Mouse (Mus musculus): ENCODE data around the gene Nudt9. TPM values are rescaled to one million over a fixed set of nuclear protein-coding genes. Genes with fewer than 3 reads are reported as not detected.

Gene Nudt9
- polyA plus RNA-seq, 1 experiment from 2014 or later: 61.3 TPM

GRCm38 (mm10) chr5:104076361-104076760, 30.3 kb downstream of the Nudt9 start:
- DNase-seq (ENCODE audit: low spot score) (no peak), ATAC-seq (replicated peaks; ENCODE audit: low FRiP score) (no peak)
- WGBS: 35% methylated on average over 10 of the region's 10 CpGs

GRCm38 (mm10) chr5:104077508-104077907, 31.4 kb downstream of the Nudt9 start, which contains the start of gene Gm17660:
TSS of gene Gm17660 (minus strand) at chr5:104077608.
- ATAC-seq (replicated peaks; ENCODE audit: low FRiP score) (no peak), DNase-seq (ENCODE audit: low spot score) (no peak)
- H3K4me1 ChIP-seq (replicated peaks; ENCODE audit: control insufficient read depth, insufficient read depth, low read length): peaks cover 4% of the 10 kb centered on the region
- H3K4me2 ChIP-seq (ENCODE audit: low read depth, low read length, severe bottlenecking): no peak within 1 kb of the TSS
- H3K9me3 ChIP-seq (ENCODE audit: control insufficient read depth, low read length): no peaks in the 10 kb centered on the region
- H3K27ac ChIP-seq (ENCODE audit: low read depth, low read length): no peak within 1 kb of the TSS
- H3K4me3 ChIP-seq (ENCODE audit: low read depth, low read length): no peak within 1 kb of the TSS
- no peaks in the 10 kb centered on the region for H3K36me3 ChIP-seq (ENCODE audit: control insufficient read depth, insufficient read depth, low read length)
- WGBS: 93% methylated on average over 7 of the region's 7 CpGs
- no peak within 1 kb of the TSS for H3K9ac ChIP-seq (ENCODE audit: low read length)
- H3K27me3 ChIP-seq (ENCODE audit: control insufficient read depth, insufficient read depth, low read length): no peaks in the 10 kb centered on the region

More at GRCm38 (mm10) chr5:104076361-104076760, 30.3 kb downstream of the Nudt9 start:
- H3K9ac ChIP-seq (ENCODE audit: low read length): no peak overlapping the region
- no peaks in the 10 kb centered on the region for H3K27me3 ChIP-seq (ENCODE audit: control insufficient read depth, insufficient read depth, low read length)
- no peak overlapping the region for H3K4me2 ChIP-seq (ENCODE audit: low read depth, low read length, severe bottlenecking)
- no peak overlapping the region for H3K27ac ChIP-seq (ENCODE audit: low read depth, low read length)
- H3K4me3 ChIP-seq (ENCODE audit: low read depth, low read length): no peak overlapping the region
- H3K36me3 ChIP-seq (ENCODE audit: control insufficient read depth, insufficient read depth, low read length): no peaks in the 10 kb centered on the region
- peaks cover 6% of the 10 kb centered on the region for H3K4me1 ChIP-seq (replicated peaks; ENCODE audit: control insufficient read depth, insufficient read depth, low read length)
- H3K9me3 ChIP-seq (ENCODE audit: control insufficient read depth, low read length): no peaks in the 10 kb centered on the region

- WGBS: 89% methylated on average over 6 of the region's 6 CpGs
- Histone ChIP-seq H3K9me3 (ENCODE audit: control insufficient read depth, low read length) (no peaks in the 10 kb centered on the region), H3K27ac (ENCODE audit: low read depth, low read length) (no peak overlapping the region), H3K27me3 (ENCODE audit: control insufficient read depth, insufficient read depth, low read length) (no peaks in the 10 kb centered on the region), H3K36me3 (ENCODE audit: control insufficient read depth, insufficient read depth, low read length) (no peaks in the 10 kb centered on the region), H3K9ac (ENCODE audit: low read length) (no peak overlapping the region), H3K4me1 (replicated peaks; ENCODE audit: control insufficient read depth, insufficient read depth, low read length) (no peaks in the 10 kb centered on the region), H3K4me2 (ENCODE audit: low read depth, low read length, severe bottlenecking) (no peak overlapping the region), H3K4me3 (ENCODE audit: low read depth, low read length) (no peak overlapping the region)
- ATAC-seq (replicated peaks; ENCODE audit: low FRiP score): no peak
- DNase-seq (ENCODE audit: low spot score): no peak
Measured at GRCm38 (mm10) chr5:104080736-104081135, 34.6 kb downstream of the Nudt9 start.

DNA sequence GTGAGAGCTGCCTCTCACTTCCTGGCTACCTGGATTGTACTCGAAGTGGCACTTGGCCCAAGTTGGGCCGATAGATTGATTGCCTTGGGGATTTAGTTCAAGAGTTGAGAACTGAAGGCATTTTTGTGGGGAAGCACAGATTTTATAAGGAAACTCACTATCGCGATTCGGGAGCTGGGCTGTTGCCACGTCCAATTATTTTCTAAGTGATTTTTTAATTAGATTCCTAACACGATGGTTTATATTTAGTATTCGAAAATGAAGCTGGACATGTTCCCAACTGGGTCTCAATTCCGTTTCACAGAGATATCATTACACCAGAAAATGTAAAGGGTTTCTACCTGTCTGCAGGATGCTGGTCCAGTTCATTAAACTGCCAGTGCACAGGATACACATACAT, 39.3 kb downstream of the Nudt9 start:
- 89% methylated on average over 9 of the region's 9 CpGs for WGBS
- no peak overlapping the region for H3K4me2 ChIP-seq (ENCODE audit: low read depth, low read length, severe bottlenecking)
- no peak overlapping the region for H3K4me3 ChIP-seq (ENCODE audit: low read depth, low read length)
- DNase-seq (ENCODE audit: low spot score) (no peak), ATAC-seq (replicated peaks; ENCODE audit: low FRiP score) (no peak)
- no peak overlapping the region for H3K9ac ChIP-seq (ENCODE audit: low read length)
- no peaks in the 10 kb centered on the region for H3K27me3 ChIP-seq (ENCODE audit: control insufficient read depth, insufficient read depth, low read length)
- no peaks in the 10 kb centered on the region for H3K9me3 ChIP-seq (ENCODE audit: control insufficient read depth, low read length)
- H3K36me3 ChIP-seq (ENCODE audit: control insufficient read depth, insufficient read depth, low read length): no peaks in the 10 kb centered on the region
- H3K4me1 ChIP-seq (replicated peaks; ENCODE audit: control insufficient read depth, insufficient read depth, low read length): no peaks in the 10 kb centered on the region
- H3K27ac ChIP-seq (ENCODE audit: low read depth, low read length): no peak overlapping the region

- Histone ChIP-seq H3K4me1 (replicated peaks; ENCODE audit: control insufficient read depth, insufficient read depth, low read length) (no peaks in the 10 kb centered on the region), H3K36me3 (ENCODE audit: control insufficient read depth, insufficient read depth, low read length) (no peaks in the 10 kb centered on the region), H3K27me3 (ENCODE audit: control insufficient read depth, insufficient read depth, low read length) (no peaks in the 10 kb centered on the region), H3K27ac (ENCODE audit: low read depth, low read length) (no peak overlapping the region), H3K4me3 (ENCODE audit: low read depth, low read length) (no peak overlapping the region), H3K9me3 (ENCODE audit: control insufficient read depth, low read length) (no peaks in the 10 kb centered on the region), H3K4me2 (ENCODE audit: low read depth, low read length, severe bottlenecking) (no peak overlapping the region), H3K9ac (ENCODE audit: low read length) (no peak overlapping the region)
- 77% methylated on average over 2 of the region's 2 CpGs for WGBS
- ATAC-seq (replicated peaks; ENCODE audit: low FRiP score): no peak
- no peak for DNase-seq (ENCODE audit: low spot score)
Measured at GRCm38 (mm10) chr5:104089751-104090150, 43.6 kb downstream of the Nudt9 start.

DNA sequence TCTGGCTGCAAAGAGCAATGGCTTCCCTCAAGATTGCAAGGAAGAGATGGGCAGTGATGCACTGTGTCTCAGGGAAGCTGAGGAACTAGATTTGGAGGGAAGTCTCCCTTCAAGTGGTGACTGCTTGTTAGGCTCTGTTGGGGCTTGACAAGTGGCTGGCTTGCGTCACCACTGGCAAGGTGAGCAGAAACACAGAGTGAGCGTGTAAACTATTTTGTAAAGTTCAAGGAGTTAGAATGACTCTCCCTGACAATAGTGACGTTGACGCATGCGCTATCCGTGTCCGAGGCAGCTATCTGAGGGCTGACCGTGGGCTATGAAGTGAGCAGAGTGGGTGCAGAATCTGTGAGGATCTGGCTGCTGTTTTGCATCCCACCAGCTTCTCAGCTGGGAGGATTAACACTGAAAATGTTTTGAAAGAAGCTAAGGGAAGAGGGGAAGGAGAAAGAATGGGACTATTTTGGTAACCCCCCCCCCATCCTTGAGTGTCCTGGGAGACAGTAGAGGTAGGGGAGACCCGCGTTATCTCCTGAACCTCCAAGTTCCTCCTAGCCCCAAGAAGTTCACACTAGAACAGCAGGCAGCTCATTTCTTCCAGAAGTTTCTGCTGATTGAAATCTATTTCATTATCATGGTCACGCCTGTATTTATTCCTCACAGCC, 49.4 kb downstream of the Nudt9 start:
- H3K9me3 ChIP-seq (ENCODE audit: control insufficient read depth, low read length): no peaks in the 10 kb centered on the region
- no peak overlapping the region for H3K4me2 ChIP-seq (ENCODE audit: low read depth, low read length, severe bottlenecking)
- H3K27me3 ChIP-seq (ENCODE audit: control insufficient read depth, insufficient read depth, low read length): no peaks in the 10 kb centered on the region
- H3K9ac ChIP-seq (ENCODE audit: low read length): no peak overlapping the region
- H3K4me3 ChIP-seq (ENCODE audit: low read depth, low read length): no peak overlapping the region
- ATAC-seq (replicated peaks; ENCODE audit: low FRiP score): no peak
- no peaks in the 10 kb centered on the region for H3K4me1 ChIP-seq (replicated peaks; ENCODE audit: control insufficient read depth, insufficient read depth, low read length)
- H3K27ac ChIP-seq (ENCODE audit: low read depth, low read length): no peak overlapping the region
- 91% methylated on average over 11 of the region's 11 CpGs for WGBS
- H3K36me3 ChIP-seq (ENCODE audit: control insufficient read depth, insufficient read depth, low read length): no peaks in the 10 kb centered on the region
- no peak for DNase-seq (ENCODE audit: low spot score)

DNA sequence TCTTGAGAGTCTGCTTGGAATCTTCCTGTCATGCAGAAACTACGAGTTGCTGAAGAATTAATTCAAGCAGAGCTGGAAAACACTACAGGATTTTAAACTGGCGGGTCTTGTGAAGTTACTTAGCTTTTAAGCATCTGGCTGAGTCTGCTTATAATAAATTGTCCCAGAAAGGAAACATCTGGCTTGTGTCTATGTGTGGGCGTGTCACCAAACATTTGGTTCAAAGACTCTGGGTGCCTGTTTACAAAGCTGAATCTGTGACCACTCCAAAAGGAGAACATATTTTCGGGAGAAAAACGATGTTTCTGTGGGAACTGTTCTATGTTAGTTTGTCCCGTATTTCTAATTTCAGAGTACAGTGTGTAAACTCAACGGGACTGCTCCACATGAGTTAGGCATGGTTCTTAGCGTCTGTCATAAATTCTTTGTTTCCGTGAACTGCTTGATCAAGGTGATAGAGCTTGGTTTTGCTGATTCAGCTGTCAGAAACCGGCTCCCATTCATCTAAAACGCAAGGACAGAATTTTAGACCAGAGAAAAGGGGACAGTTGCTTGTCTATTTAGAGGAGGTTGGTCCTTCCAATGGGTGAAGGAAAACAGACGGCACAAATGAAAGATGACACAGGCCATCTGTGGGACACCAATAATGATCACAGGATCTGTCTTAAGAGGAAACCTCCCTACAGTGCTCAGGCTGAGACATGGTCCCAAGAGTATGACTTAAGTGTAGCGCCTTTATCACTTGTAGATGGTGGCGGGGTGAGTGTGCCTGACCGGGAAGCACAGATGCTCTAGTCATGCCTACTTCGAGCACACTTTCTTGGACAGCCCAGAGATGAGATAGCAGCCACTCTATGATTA, 50.2 kb downstream of the Nudt9 start:
- ATAC-seq (replicated peaks; ENCODE audit: low FRiP score): no peak
- 89% methylated on average over 16 of the region's 16 CpGs for WGBS
- no peak for DNase-seq (ENCODE audit: low spot score)
- no peaks in the 10 kb centered on the region for H3K27me3 ChIP-seq (ENCODE audit: control insufficient read depth, insufficient read depth, low read length)
- no peaks in the 10 kb centered on the region for H3K4me1 ChIP-seq (replicated peaks; ENCODE audit: control insufficient read depth, insufficient read depth, low read length)
- no peaks in the 10 kb centered on the region for H3K9me3 ChIP-seq (ENCODE audit: control insufficient read depth, low read length)
- no peak overlapping the region for H3K4me3 ChIP-seq (ENCODE audit: low read depth, low read length)
- no peak overlapping the region for H3K4me2 ChIP-seq (ENCODE audit: low read depth, low read length, severe bottlenecking)
- H3K36me3 ChIP-seq (ENCODE audit: control insufficient read depth, insufficient read depth, low read length): no peaks in the 10 kb centered on the region
- no peak overlapping the region for H3K9ac ChIP-seq (ENCODE audit: low read length)
- H3K27ac ChIP-seq (ENCODE audit: low read depth, low read length): no peak overlapping the region

GRCm38 (mm10) chr5:104101678-104102531, 55.8 kb downstream of the Nudt9 start:
- 9% methylated on average over 10 of the region's 10 CpGs for WGBS

More at GRCm38 (mm10) chr5:104101678-104102531, 55.8 kb downstream of the Nudt9 start:
- Histone ChIP-seq H3K27me3 (ENCODE audit: control insufficient read depth, insufficient read depth, low read length) (no peaks in the 10 kb centered on the region), H3K9me3 (ENCODE audit: control insufficient read depth, low read length) (no peaks in the 10 kb centered on the region), H3K9ac (ENCODE audit: low read length) (no peak overlapping the region; the same call in 1 of the 2 replicates), H3K4me3 (ENCODE audit: low read depth, low read length) (no peak overlapping the region), H3K27ac (ENCODE audit: low read depth, low read length) (peak overlapping the region; percentile 62; the same call in 1 of the 2 replicates), H3K36me3 (ENCODE audit: control insufficient read depth, insufficient read depth, low read length) (no peaks in the 10 kb centered on the region), H3K4me2 (ENCODE audit: low read depth, low read length, severe bottlenecking) (0 out of 2 replicates have a peak overlapping the region, but pooled peaks have one; percentile 24), H3K4me1 (replicated peaks; ENCODE audit: control insufficient read depth, insufficient read depth, low read length) (peaks cover 11% of the 10 kb centered on the region)
- ATAC-seq (replicated peaks; ENCODE audit: low FRiP score) (peak; percentile 74), DNase-seq (ENCODE audit: low spot score) (peak; percentile 55)

All from forebrain, embryonic 11.5 days (tissue).